Mouse (Mus musculus): ENCODE measurements around the gene Gm27029. TPM values are rescaled to one million over a fixed set of nuclear protein-coding genes. Genes with fewer than 3 reads are reported as not detected.
"Not testable (repeated sequence)": the region's sequence is repeated elsewhere in the genome, so short reads cannot be mapped to it uniquely, and the experiment has no call there.

The Gm27029 gene
- polyA plus RNA-seq, 1 experiment: 1.6 TPM

DNA sequence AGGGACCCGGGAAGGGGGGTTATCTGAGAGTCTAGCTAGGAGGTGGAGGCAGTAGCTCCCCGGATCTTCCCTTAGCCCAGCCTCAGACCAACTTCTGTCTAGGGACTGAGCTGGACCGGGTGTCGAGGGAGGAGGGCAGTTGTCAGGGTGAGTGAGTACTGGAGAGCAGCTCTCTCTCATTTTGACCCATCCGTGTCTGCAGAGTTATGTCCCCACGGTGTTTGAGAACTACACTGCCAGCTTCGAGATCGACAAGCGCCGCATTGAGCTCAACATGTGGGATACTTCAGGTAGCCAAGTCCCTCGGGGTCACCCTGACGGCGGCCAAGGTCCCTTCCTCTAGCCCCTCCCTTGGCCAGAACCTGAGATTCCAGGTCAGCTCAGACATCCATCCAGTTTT is 44.1 kb upstream of the Gm27029 start:
- Histone ChIP-seq H3K4me3 (ENCODE audit: insufficient read depth, low read depth, low read length) (peak overlapping the region; percentile 57), H3K27me3 (replicated peaks; ENCODE audit: control insufficient read depth, insufficient read depth, low read length) (no peaks in the 10 kb centered on the region), H3K36me3 (ENCODE audit: control insufficient read depth, insufficient read depth, low read length) (no peaks in the 10 kb centered on the region), H3K27ac (ENCODE audit: insufficient read depth, low read depth, low read length) (no peak overlapping the region), H3K4me1 (ENCODE audit: control insufficient read depth, insufficient read depth, low read length) (peaks cover 11% of the 10 kb centered on the region; the same call in 1 of the 2 replicates)
- no peak for DNase-seq
- TF ChIP-seq POLR2A (IDR thresholded peaks at IDR 0.05; ENCODE audit: low read depth, low read length) (no peak), CTCF (conservative IDR thresholded peaks at IDR 0.05; ENCODE audit: insufficient read depth, insufficient read length, low read depth, low read length) (no peak)
- 12% methylated on average over 13 of the region's 13 CpGs for WGBS

DNA sequence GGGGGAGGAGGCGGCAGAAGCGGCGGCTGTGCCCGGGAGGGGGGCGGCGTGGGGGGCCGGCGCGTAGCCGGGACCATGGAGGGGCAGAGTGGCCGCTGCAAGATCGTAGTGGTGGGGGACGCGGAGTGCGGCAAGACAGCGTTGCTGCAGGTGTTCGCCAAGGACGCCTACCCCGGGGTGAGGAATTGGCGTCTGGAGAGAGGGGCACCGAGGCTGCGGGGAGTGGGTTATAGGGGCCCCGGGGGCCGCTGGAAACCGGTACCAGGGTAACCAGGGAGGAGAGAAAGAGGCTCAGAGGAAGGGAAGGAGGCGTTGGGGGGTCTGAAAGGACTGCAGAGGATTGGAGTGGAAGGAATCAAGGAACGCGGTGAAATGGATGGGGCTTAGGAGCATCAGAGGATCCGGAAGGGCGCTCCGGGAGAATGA is 43.7 kb upstream of the Gm27029 start:
- WGBS: 1% methylated on average over 28 of the region's 31 CpGs
- Histone ChIP-seq H3K27ac (ENCODE audit: insufficient read depth, low read depth, low read length) (no peak overlapping the region), H3K36me3 (ENCODE audit: control insufficient read depth, insufficient read depth, low read length) (no peaks in the 10 kb centered on the region), H3K4me3 (ENCODE audit: insufficient read depth, low read depth, low read length) (peak overlapping the region; percentile 57), H3K27me3 (replicated peaks; ENCODE audit: control insufficient read depth, insufficient read depth, low read length) (no peaks in the 10 kb centered on the region), H3K4me1 (ENCODE audit: control insufficient read depth, insufficient read depth, low read length) (peaks cover 11% of the 10 kb centered on the region; the same call in 1 of the 2 replicates)
- TF ChIP-seq CTCF (conservative IDR thresholded peaks at IDR 0.05; ENCODE audit: insufficient read depth, insufficient read length, low read depth, low read length): no peak
- TF ChIP-seq POLR2A (IDR thresholded peaks at IDR 0.05; ENCODE audit: low read depth, low read length): no peak
- no peak for DNase-seq

GRCm38 (mm10) chr11:101467477-101468262 is 43.1 kb upstream of the Gm27029 start:
- no peaks in the 10 kb centered on the region for H3K36me3 ChIP-seq (ENCODE audit: control insufficient read depth, insufficient read depth, low read length)
- peaks cover 11% of the 10 kb centered on the region; the same call in 1 of the 2 replicates for H3K4me1 ChIP-seq (ENCODE audit: control insufficient read depth, insufficient read depth, low read length)
- TF ChIP-seq CTCF (conservative IDR thresholded peaks at IDR 0.05; ENCODE audit: insufficient read depth, insufficient read length, low read depth, low read length) (peak; percentile 62), POLR2A (IDR thresholded peaks at IDR 0.05; ENCODE audit: low read depth, low read length) (no peak)
- peak overlapping the region; percentile 57 for H3K4me3 ChIP-seq (ENCODE audit: insufficient read depth, low read depth, low read length)
- no peaks in the 10 kb centered on the region for H3K27me3 ChIP-seq (replicated peaks; ENCODE audit: control insufficient read depth, insufficient read depth, low read length)
- DNase-seq: peak; percentile 85
- 1% methylated on average over 54 of the region's 54 CpGs for WGBS
- no peak overlapping the region; the same call in 1 of the 2 replicates for H3K27ac ChIP-seq (ENCODE audit: insufficient read depth, low read depth, low read length)

DNA sequence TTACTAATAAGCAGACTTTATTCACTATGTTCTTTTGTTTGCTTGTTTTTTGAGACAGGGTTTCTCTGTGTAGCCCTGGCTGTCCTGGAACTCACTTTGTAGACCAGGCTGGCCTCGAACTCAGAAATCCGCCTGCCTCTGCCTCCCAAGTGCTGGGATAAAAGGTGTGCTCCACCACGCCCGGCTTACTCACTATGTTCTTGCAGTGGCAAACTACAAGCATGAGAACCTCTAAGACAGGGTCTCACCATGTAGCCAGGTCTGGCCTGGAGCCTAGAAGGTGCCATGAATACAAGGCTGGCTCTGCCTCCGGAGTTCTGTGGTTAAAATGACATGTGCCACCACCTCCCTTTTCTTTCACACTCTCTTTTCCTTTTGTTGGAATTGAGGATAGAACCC is 42.0 kb upstream of the Gm27029 start:
- peaks cover 11% of the 10 kb centered on the region; the same call in 1 of the 2 replicates for H3K4me1 ChIP-seq (ENCODE audit: control insufficient read depth, insufficient read depth, low read length)
- not testable (repeated sequence) for H3K27me3 ChIP-seq (replicated peaks; ENCODE audit: control insufficient read depth, insufficient read depth, low read length); DNase-seq; H3K27ac ChIP-seq (ENCODE audit: insufficient read depth, low read depth, low read length); H3K4me3 ChIP-seq (ENCODE audit: insufficient read depth, low read depth, low read length); H3K36me3 ChIP-seq (ENCODE audit: control insufficient read depth, insufficient read depth, low read length)
- 49% methylated on average over 5 of the region's 5 CpGs for WGBS

- TF ChIP-seq CTCF (conservative IDR thresholded peaks at IDR 0.05; ENCODE audit: insufficient read depth, insufficient read length, low read depth, low read length): no peak
- TF ChIP-seq POLR2A (IDR thresholded peaks at IDR 0.05; ENCODE audit: low read depth, low read length): no peak
- 1% methylated on average over 59 of the region's 60 CpGs for WGBS
- H3K27ac ChIP-seq (ENCODE audit: insufficient read depth, low read depth, low read length): peak within 1 kb of the TSS; percentile 69
- peaks cover 11% of the 10 kb centered on the region; the same call in 1 of the 2 replicates for H3K4me1 ChIP-seq (ENCODE audit: control insufficient read depth, insufficient read depth, low read length)
- DNase-seq: peak; percentile 81
- no peaks in the 10 kb centered on the region for H3K27me3 ChIP-seq (replicated peaks; ENCODE audit: control insufficient read depth, insufficient read depth, low read length)
- no peaks in the 10 kb centered on the region for H3K36me3 ChIP-seq (ENCODE audit: control insufficient read depth, insufficient read depth, low read length)
- H3K4me3 ChIP-seq (ENCODE audit: insufficient read depth, low read depth, low read length): peak within 1 kb of the TSS; percentile 56
Measured at GRCm38 (mm10) chr11:101465869-101466551, 41.4 kb upstream of the Gm27029 start, which contains the start of gene Vat1. Vat1 (minus strand) TSS chr11:101466230.

DNA sequence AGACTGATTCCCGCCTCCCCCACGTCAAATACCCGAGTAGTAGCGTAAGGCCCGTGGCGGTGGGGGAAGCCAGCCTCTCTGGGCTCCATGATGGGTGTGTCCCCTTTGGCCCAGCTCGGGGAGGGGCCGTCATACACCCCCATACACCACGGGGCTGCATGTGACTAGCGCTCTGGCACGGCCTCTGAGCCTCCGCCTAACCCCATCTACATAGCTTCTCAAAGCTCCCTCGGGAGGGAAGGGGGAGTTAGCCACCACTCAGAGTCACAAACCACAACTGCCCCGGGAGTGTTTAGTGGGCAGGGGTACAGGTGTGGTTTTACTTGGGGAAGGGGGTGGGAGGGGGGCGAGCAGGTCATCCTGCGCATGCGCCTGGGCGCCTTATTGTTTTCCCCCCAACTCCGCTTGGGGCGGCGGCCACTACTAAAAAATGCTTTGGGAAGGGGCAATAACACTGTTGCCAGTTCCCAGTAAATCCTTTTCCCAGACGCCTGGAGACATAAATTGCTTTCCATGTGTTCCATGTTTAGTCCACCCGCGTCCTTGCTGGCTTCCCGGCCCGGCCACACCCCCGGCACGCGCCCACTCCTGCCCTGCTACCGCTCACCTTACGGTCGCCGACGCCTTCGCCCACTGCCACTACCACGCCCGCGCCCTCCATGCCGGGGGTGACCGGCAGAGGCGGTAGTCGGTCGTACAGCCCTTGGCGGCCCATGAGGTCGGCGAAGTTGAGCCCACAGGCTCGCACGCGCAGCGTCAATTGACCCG is 40.7 kb upstream of the Gm27029 start:
- Histone ChIP-seq H3K27ac (ENCODE audit: insufficient read depth, low read depth, low read length) (peak overlapping the region; percentile 69), H3K36me3 (ENCODE audit: control insufficient read depth, insufficient read depth, low read length) (no peaks in the 10 kb centered on the region), H3K27me3 (replicated peaks; ENCODE audit: control insufficient read depth, insufficient read depth, low read length) (no peaks in the 10 kb centered on the region), H3K4me1 (ENCODE audit: control insufficient read depth, insufficient read depth, low read length) (peaks cover 11% of the 10 kb centered on the region; the same call in 1 of the 2 replicates), H3K4me3 (ENCODE audit: insufficient read depth, low read depth, low read length) (peak overlapping the region; percentile 56)
- no peak for TF ChIP-seq POLR2A (IDR thresholded peaks at IDR 0.05; ENCODE audit: low read depth, low read length)
- TF ChIP-seq CTCF (conservative IDR thresholded peaks at IDR 0.05; ENCODE audit: insufficient read depth, insufficient read length, low read depth, low read length): no peak
- DNase-seq: peak; percentile 59
- under 1% methylated on average over 51 of the region's 51 CpGs for WGBS
